Mouse (Mus musculus) spleen, adult 2 months (tissue): ENCODE results near the gene Cd160.

Experiments used
- CTCF ChIP-seq: fragments of 200-500 bp; IDR thresholded peaks from 2 replicates; pipeline ENCODE4 v1.5.1; 2011; ENCODE audit warnings: mild to moderate bottlenecking, inconsistent platforms; ENCODE audit not compliant: insufficient read depth, insufficient read length, insufficient replicate concordance; ENCODE audit errors: extremely low read depth
- POLR2A ChIP-seq: fragments of 200-500 bp; IDR thresholded peaks from 2 replicates; pipeline ENCODE4 v1.6.1; 2011; ENCODE audit warnings: low read depth, low read length, inconsistent platforms

GRCm38 (mm10) chr3:96800254-96800653 is 28.9 kb downstream of the Cd160 start:
- TF ChIP-seq POLR2A: no peak
- TF ChIP-seq CTCF: no peak
